Mouse (Mus musculus): ENCODE results near the gene Rims1. TPM values are rescaled to one million over a fixed set of nuclear protein-coding genes. Genes with fewer than 3 reads are reported as not detected.

Rims1 gene
- total RNA-seq, 2 experiments from 2014 or later, result 0.20 to 0.41 TPM

- no peak for DNase-seq
- intact Hi-C loops (cut with DNase I; ENCODE audit: low total_unique reads), result no loop called here
These were observed 338.8 kb downstream of the Rims1 start for GRCm38 (mm10) chr1:22467033-22467432.

GRCm38 (mm10) chr1:22466597-22466996, 339.2 kb downstream of the Rims1 start:
- DNase-seq, result no peak
- intact Hi-C loops (cut with DNase I; ENCODE audit: low total_unique reads), result no loop called here

- intact Hi-C loops (cut with DNase I; ENCODE audit: low total_unique reads), result no loop called here
- DNase-seq, result no peak
These were observed 381.8 kb downstream of the Rims1 start for GRCm38 (mm10) chr1:22424020-22424419.

GRCm38 (mm10) chr1:22422102-22422501, 383.7 kb downstream of the Rims1 start:
- DNase-seq, result no peak
- intact Hi-C loops (cut with DNase I; ENCODE audit: low total_unique reads), result no loop called here

GRCm38 (mm10) chr1:22410173-22410572, 395.6 kb downstream of the Rims1 start:
- intact Hi-C loops (cut with DNase I; ENCODE audit: low total_unique reads), result no loop called here
- no peak for DNase-seq

- intact Hi-C loops (cut with DNase I; ENCODE audit: low total_unique reads), result no loop called here
These were observed 419.4 kb downstream of the Rims1 start for GRCm38 (mm10) chr1:22386361-22386760.

GRCm38 (mm10) chr1:22377652-22378051, 428.1 kb downstream of the Rims1 start:
- intact Hi-C loops (cut with DNase I; ENCODE audit: low total_unique reads), result no loop called here
- DNase-seq, result no peak

More at GRCm38 (mm10) chr1:22386361-22386760, 419.4 kb downstream of the Rims1 start:
- DNase-seq, result no peak

- DNase-seq, result no peak
- intact Hi-C loops (cut with DNase I; ENCODE audit: low total_unique reads), result no loop called here
These were observed 428.7 kb downstream of the Rims1 start for GRCm38 (mm10) chr1:22377062-22377461.

GRCm38 (mm10) chr1:22356209-22356608, 449.6 kb downstream of the Rims1 start:
- no peak for DNase-seq
- intact Hi-C loops (cut with DNase I; ENCODE audit: low total_unique reads), result no loop called here

- intact Hi-C loops (cut with DNase I; ENCODE audit: low total_unique reads), result no loop called here
These were observed 452.1 kb downstream of the Rims1 start for GRCm38 (mm10) chr1:22353687-22354086.

GRCm38 (mm10) chr1:22338914-22339313, 466.9 kb downstream of the Rims1 start:
- DNase-seq, result no peak
- intact Hi-C loops (cut with DNase I; ENCODE audit: low total_unique reads), result no loop called here

More at GRCm38 (mm10) chr1:22353687-22354086, 452.1 kb downstream of the Rims1 start:
- DNase-seq, result no peak

- intact Hi-C loops (cut with DNase I; ENCODE audit: low total_unique reads), result no loop called here
- no peak for DNase-seq
These were observed 484.7 kb downstream of the Rims1 start for GRCm38 (mm10) chr1:22320941-22321676.

- no peak for DNase-seq
- intact Hi-C loops (cut with DNase I; ENCODE audit: low total_unique reads), result no loop called here
These were observed 490.3 kb downstream of the Rims1 start for GRCm38 (mm10) chr1:22315537-22315936.

GRCm38 (mm10) chr1:22311471-22311870, 494.3 kb downstream of the Rims1 start:
- no peak for DNase-seq
- intact Hi-C loops (cut with DNase I; ENCODE audit: low total_unique reads), result no loop called here

GRCm38 (mm10) chr1:22306519-22306918, 499.3 kb downstream of the Rims1 start:
- intact Hi-C loops (cut with DNase I; ENCODE audit: low total_unique reads), result no loop called here
- DNase-seq, result no peak

- no peak for DNase-seq
- intact Hi-C loops (cut with DNase I; ENCODE audit: low total_unique reads), result no loop called here
These were observed 499.9 kb downstream of the Rims1 start for GRCm38 (mm10) chr1:22305932-22306331.

- intact Hi-C loops (cut with DNase I; ENCODE audit: low total_unique reads), result no loop called here
- DNase-seq, result no peak
These were observed 511.8 kb downstream of the Rims1 start for GRCm38 (mm10) chr1:22293953-22294352.

GRCm38 (mm10) chr1:22293310-22293709, 512.5 kb downstream of the Rims1 start:
- no peak for DNase-seq
- intact Hi-C loops (cut with DNase I; ENCODE audit: low total_unique reads), result no loop called here

- intact Hi-C loops (cut with DNase I; ENCODE audit: low total_unique reads), result no loop called here
- DNase-seq, result no peak
These were observed 519.0 kb downstream of the Rims1 start for GRCm38 (mm10) chr1:22286807-22287206.

- DNase-seq, result no peak
- intact Hi-C loops (cut with DNase I; ENCODE audit: low total_unique reads), result no loop called here
These were observed 525.8 kb downstream of the Rims1 start for GRCm38 (mm10) chr1:22279954-22280353.

GRCm38 (mm10) chr1:22274081-22274480, 531.7 kb downstream of the Rims1 start:
- no peak for DNase-seq
- intact Hi-C loops (cut with DNase I; ENCODE audit: low total_unique reads), result loop anchor here (5.0 kb wide), 1 partner anchor 1002 kb away; no protein-coding TSS in a partner anchor
